Mouse (Mus musculus): Measurements from ENCODE around the gene Fam149b.
A peak's percentile ranks its signal among the peaks of the same experiment; 100 is the strongest.

The Fam149b gene

DNA sequence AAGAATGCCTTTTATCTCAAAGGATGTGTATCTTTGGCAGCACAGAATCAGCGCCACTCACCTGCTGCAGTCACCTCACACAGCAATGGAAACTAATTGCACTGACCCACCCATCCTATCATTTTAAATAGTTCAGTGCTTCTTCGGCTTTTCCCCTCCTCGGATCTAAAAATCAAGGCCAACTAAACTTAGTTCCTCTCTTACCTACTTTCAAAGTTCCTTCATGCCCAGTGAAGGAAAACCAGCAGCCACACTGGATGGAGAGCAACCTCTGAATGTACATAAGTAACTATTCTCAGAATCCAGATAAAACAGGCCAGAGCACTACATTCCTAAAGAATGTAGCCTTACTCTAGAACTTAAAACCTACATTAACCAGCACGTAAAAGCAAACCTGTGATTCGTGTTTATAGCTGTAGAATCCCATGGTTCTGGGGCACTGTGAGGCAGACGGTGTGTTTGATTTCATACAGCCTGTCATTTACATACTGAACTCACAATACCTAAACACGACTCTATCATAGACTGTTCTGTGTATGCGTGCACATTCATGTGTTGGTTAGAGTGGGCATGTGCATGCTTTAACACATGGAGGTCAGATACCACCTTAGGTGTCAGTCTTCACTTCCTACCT, 41.6 kb downstream of the Fam149b start:
- DNase-seq (ENCODE audit: low spot score), result no peak

GRCm38 (mm10) chr14:20392326-20392725, 44.4 kb downstream of the Fam149b start:
- no peak for DNase-seq (ENCODE audit: low spot score)

GRCm38 (mm10) chr14:20393205-20393913, 45.4 kb downstream of the Fam149b start, which contains the start of gene Mrps16:
TSS of gene Mrps16 (minus strand) at chr14:20393634.
- peak; percentile 98 for DNase-seq (ENCODE audit: low spot score)

GRCm38 (mm10) chr14:20397220-20397619, 49.3 kb downstream of the Fam149b start:
- DNase-seq (ENCODE audit: low spot score), result no peak

GRCm38 (mm10) chr14:20398864-20399263, 50.9 kb downstream of the Fam149b start:
- peak; percentile 33 for DNase-seq (ENCODE audit: low spot score)

- DNase-seq (ENCODE audit: low spot score), result peak; percentile 63
Observed at GRCm38 (mm10) chr14:20400071-20400470, 52.1 kb downstream of the Fam149b start.

DNA sequence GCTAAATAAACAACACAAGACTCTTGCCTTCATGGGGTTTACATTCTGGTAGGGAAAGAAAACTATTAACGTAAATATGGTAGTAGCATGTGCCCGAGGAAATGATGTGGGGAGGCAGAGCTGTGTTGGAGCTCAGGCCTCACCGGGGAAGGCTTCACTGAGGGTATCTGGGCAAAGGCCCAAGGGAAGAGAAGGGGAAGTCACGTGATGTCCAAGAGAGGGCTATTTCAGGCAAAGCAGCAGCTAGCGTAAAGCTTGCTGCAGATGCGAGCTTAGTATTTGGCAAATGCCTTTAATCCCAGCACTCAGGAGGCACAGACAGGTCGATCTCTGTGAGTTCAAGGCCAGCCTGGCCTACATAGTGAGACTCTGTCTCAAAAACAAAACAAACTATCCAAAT, 74.3 kb downstream of the Fam149b start:
- DNase-seq (ENCODE audit: low spot score), result no peak

DNA sequence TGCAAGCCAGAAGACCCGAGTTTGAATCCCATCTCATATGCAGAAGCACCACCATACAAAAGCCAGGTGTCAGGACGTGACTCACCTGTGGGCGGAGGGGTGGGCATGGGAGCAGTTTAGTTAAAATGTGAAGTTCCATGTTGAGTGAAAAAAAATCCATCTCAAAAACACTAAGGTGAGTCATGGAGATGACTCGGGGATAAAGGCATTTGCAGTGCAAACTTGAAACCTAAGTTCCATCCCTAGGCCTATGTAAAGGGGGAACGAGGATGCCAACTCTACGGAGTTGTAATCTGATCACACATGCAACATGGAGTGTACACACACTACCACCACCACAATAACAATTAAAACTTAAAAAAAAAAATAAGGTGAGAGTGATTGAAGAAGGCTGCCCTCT, 75.1 kb downstream of the Fam149b start:
- no peak for DNase-seq (ENCODE audit: low spot score)

GRCm38 (mm10) chr14:20428593-20428992, 80.6 kb downstream of the Fam149b start:
- no peak for DNase-seq (ENCODE audit: low spot score)

DNA sequence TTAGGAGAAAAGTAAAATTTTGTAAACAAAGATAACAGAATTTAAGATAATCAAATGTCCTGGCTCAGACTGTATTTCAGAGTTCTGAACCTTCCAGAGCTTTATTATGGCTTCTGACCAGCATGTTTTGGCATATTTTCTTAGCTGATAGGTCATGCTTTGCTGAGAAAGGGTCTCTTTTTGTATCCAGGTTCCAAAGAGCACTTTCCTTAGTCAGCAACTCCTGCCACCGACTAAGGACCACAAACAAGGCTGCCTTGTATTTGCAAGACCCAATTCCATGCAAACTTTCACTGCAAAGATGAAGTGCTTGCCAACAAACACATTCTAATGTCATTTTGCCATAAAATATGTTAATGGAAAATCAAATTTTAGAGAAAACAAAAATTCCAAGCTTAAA, 81.9 kb downstream of the Fam149b start:
- DNase-seq (ENCODE audit: low spot score), result no peak

DNA sequence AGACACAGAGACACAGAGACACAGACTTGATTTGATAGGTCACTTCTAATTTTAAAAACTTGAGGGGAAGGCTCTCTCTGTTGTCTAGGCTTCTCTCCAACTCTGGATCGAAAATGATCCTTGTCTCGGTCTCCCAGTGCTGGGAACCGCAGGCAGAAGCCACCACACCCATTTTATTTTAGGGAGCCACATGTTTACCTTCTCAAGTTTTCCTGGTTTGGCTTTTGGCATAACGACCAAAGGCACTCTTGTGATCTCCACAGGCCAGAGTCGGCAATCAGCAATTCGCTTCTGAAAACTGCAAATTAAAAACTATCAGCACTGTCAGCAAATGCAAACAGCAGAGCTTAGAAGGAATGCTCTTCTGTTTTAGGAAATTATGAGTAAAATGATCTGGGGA, 83.8 kb downstream of the Fam149b start:
- DNase-seq (ENCODE audit: low spot score), result no peak

- DNase-seq (ENCODE audit: low spot score), result no peak
Observed at GRCm38 (mm10) chr14:20432420-20432819, 84.5 kb downstream of the Fam149b start.

All from retina, embryonic 14.5 days (tissue).